Mouse (Mus musculus): ENCODE measurements around the gene Obox2. TPM values are rescaled to one million over a fixed set of nuclear protein-coding genes. Genes with fewer than 3 reads are reported as not detected.
"Not testable (repeated sequence)": the region's sequence is repeated elsewhere in the genome, so short reads cannot be mapped to it uniquely, and the experiment has no call there.

Obox2 gene
- not detected in 2 replicates for polyA plus RNA-seq (2012; rRNA removed)

DNA sequence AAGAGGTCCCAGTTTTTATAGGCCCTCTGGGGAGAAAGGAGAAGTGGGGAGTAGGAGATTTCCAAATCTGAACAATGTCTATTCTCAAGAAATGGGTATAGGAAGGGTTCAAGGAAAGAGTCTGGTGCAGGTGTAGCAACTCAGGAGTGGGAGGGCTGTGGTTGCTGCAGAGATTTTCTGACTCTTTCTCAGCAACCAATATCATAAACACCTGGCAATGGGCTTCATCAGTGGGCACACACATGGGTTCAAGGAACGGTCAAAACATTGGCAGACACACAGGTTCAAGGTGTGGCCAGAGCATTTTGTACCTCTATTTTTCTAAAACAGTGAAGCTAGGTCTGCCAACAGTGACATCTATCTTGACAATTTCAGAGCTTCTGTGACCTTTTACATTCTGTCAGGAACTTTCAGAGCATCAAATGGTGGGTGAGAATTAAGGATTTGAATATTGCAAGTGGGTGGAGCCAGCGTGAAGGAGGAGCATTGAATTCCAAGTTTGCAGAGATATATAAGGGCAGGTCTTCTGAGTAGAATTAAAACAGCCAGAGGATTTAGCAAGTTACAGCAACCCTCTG, at the start of gene Obox2, which contains the start of gene Obox1:
TSS of gene Obox2 (plus strand) at position 301 of the 578 bp plus-strand sequence.
TSS of gene Obox1 (plus strand) at position 528 of the 578 bp plus-strand sequence.
- not testable (repeated sequence) for DNase-seq (ENCODE audit: low read depth)

DNA sequence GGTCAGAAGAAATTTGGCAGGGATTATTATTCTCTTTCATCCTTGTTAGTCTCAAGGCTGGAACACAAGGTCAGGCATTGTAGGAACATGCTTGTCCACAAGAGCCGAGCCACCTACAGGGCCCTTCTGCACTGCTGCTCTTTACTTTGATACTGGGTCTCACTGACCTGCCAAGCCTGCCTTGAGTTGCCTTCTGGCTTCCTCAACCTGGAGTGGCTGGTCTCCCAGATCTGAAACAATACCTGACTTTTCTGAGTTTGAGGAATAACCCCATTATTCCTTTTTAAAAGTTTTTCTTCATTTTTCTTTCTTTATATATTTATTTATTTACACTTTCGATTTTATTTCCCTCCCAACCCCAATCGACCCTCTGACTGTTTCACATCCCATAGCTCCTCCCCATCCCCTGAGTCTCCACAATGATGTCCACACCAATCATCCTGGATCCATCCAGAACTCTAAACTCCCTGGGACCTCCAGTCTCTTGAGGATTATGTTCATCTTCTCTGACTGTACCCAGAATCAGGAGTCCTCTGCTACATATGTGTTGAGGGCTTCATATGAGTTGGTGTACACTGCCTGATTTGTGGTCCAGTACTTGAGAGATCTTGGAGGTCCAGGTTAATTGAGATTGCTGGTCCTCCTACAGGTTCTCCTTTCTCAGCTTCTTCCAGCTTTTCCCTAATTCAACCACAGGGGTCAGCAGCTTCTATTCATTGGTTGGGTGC, 10.8 kb downstream of the Obox2 start:
- not testable (repeated sequence) for DNase-seq (ENCODE audit: low read depth)

DNA sequence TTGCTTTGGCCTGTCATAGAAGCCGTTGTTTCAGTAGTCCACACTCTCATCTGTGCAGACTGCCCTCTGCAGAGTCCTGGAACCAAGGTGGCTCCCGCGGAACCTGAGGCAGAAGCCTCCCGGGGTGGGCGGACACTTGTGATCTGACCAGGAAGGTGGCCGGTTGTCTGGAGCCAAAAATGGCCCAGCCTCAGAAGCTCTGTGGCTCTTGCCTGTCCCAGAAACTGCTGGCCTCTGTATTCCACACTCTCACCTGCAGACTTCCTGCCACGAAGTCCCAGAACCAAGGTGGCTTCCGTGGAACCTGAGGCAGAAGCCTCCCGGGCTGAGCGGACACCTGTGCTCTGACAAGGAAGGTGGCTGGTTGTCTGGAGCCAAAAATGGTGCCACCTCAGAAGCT, 18.3 kb downstream of the Obox2 start:
- DNase-seq (ENCODE audit: low read depth): not testable (repeated sequence)

DNA sequence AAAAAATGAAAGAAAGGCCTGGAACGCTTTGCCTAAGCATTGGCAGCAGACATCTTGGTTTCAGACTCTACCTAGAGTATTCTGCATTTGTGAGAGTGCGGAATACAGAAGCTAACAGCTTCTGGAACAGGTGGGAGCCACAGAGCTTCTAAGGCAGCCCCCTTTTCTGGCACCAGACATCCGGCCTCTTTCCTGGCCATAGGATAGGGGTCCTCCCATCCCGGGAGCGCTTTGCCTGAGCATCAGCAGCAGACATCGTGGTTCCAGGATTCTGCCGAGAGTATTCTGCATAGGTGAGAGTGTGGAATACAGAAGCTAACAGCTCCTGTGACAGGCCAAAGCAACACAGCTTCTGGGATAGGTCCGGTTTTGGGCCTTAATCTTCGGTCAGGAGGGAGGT, 29.5 kb downstream of the Obox2 start:
- DNase-seq (ENCODE audit: low read depth): not testable (repeated sequence)

DNA sequence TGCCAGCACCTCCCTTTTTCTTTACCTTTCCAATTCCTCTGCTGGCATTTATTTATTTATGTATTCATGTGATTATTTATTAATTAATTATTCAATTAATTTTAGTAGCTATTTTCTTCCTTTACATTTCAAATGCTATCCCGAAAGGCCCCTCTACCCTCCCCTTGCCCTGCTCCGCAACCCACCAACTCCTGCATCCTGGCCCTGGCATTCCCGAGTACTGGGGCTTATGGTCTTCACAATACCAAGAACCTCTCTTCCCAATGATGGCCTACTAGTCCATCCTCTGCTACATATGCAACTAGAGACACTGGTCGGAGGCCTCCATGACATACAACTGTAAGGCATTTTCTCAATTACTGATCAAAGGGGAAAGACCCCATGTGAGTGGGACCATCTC, 37.0 kb downstream of the Obox2 start:
- not testable (repeated sequence) for DNase-seq (ENCODE audit: low read depth)

Other genes with a start within 250 kb of the Obox2 start
- gene Obox1, start 227 bp downstream of the Obox2 start, polyA plus RNA-seq (2012; rRNA removed): not detected in 2 replicates